Mouse (Mus musculus): ENCODE data around the gene Hpn. TPM values are rescaled to one million over a fixed set of nuclear protein-coding genes. Genes with fewer than 3 reads are reported as not detected.

Gene Hpn
- polyA plus RNA-seq, 1 experiment from 2014 or later, result 10.8 TPM

- Histone ChIP-seq H3K4me1 (ENCODE audit: insufficient read depth) (no peaks in the 10 kb centered on the region), H3K27me3 (ENCODE audit: insufficient read depth, low read length) (no peaks in the 10 kb centered on the region), H3K4me3 (ENCODE audit: low read depth, low read length) (no peak overlapping the region), H3K9me3 (ENCODE audit: low read depth, low read length) (no peaks in the 10 kb centered on the region), H3K9ac (no peak overlapping the region), H3K36me3 (ENCODE audit: insufficient read depth) (no peaks in the 10 kb centered on the region), H3K4me2 (no peak overlapping the region), H3K27ac (ENCODE audit: low read depth) (no peak overlapping the region)
- no peak for TF ChIP-seq CTCF (IDR thresholded peaks at IDR 0.05; ENCODE audit: low read depth)
- DNase-seq (no peak), ATAC-seq (ENCODE audit: insufficient read depth) (no peak)
Measured at GRCm38 (mm10) chr7:31082106-31082505, 33.0 kb downstream of the Hpn start.

GRCm38 (mm10) chr7:31081106-31081505 lies 34.0 kb downstream of the Hpn start:
- Histone ChIP-seq H3K27me3 (ENCODE audit: insufficient read depth, low read length) (no peaks in the 10 kb centered on the region), H3K4me2 (no peak overlapping the region), H3K4me1 (ENCODE audit: insufficient read depth) (no peaks in the 10 kb centered on the region), H3K27ac (ENCODE audit: low read depth) (no peak overlapping the region), H3K9ac (no peak overlapping the region), H3K4me3 (ENCODE audit: low read depth, low read length) (no peak overlapping the region), H3K9me3 (ENCODE audit: low read depth, low read length) (no peaks in the 10 kb centered on the region), H3K36me3 (ENCODE audit: insufficient read depth) (no peaks in the 10 kb centered on the region)
- ATAC-seq (ENCODE audit: insufficient read depth), result no peak
- no peak for DNase-seq
- no peak for TF ChIP-seq CTCF (IDR thresholded peaks at IDR 0.05; ENCODE audit: low read depth)
- WGBS, result 52% methylated on average over 1 of the region's 1 CpGs

GRCm38 (mm10) chr7:31080611-31081010 lies 34.5 kb downstream of the Hpn start:
- TF ChIP-seq CTCF (IDR thresholded peaks at IDR 0.05; ENCODE audit: low read depth), result no peak
- H3K27ac ChIP-seq (ENCODE audit: low read depth), result no peak overlapping the region
- H3K4me3 ChIP-seq (ENCODE audit: low read depth, low read length), result no peak overlapping the region
- 61% methylated on average over 3 of the region's 3 CpGs for WGBS
- no peak overlapping the region for H3K9ac ChIP-seq
- H3K4me2 ChIP-seq, result no peak overlapping the region
- DNase-seq, result no peak
- no peaks in the 10 kb centered on the region for H3K27me3 ChIP-seq (ENCODE audit: insufficient read depth, low read length)
- ATAC-seq (ENCODE audit: insufficient read depth), result no peak
- no peaks in the 10 kb centered on the region for H3K4me1 ChIP-seq (ENCODE audit: insufficient read depth)
- H3K36me3 ChIP-seq (ENCODE audit: insufficient read depth), result no peaks in the 10 kb centered on the region
- H3K9me3 ChIP-seq (ENCODE audit: low read depth, low read length), result no peaks in the 10 kb centered on the region

- Histone ChIP-seq H3K9ac (no peak overlapping the region), H3K36me3 (ENCODE audit: insufficient read depth) (no peaks in the 10 kb centered on the region), H3K27me3 (ENCODE audit: insufficient read depth, low read length) (no peaks in the 10 kb centered on the region), H3K4me1 (ENCODE audit: insufficient read depth) (no peaks in the 10 kb centered on the region), H3K27ac (ENCODE audit: low read depth) (no peak overlapping the region), H3K9me3 (ENCODE audit: low read depth, low read length) (no peaks in the 10 kb centered on the region), H3K4me2 (no peak overlapping the region), H3K4me3 (ENCODE audit: low read depth, low read length) (no peak overlapping the region)
- no peak for TF ChIP-seq CTCF (IDR thresholded peaks at IDR 0.05; ENCODE audit: low read depth)
- ATAC-seq (ENCODE audit: insufficient read depth) (no peak), DNase-seq (no peak)
- WGBS, result 78% methylated on average over 8 of the region's 8 CpGs
Measured at GRCm38 (mm10) chr7:31079670-31080069, 35.4 kb downstream of the Hpn start.

- ATAC-seq (ENCODE audit: insufficient read depth) (peak; percentile 50; the same call in 1 of the 2 replicates), DNase-seq (peak; percentile 87)
- Histone ChIP-seq H3K4me3 (ENCODE audit: low read depth, low read length) (no peak overlapping the region), H3K27me3 (ENCODE audit: insufficient read depth, low read length) (no peaks in the 10 kb centered on the region), H3K9ac (no peak overlapping the region), H3K36me3 (ENCODE audit: insufficient read depth) (no peaks in the 10 kb centered on the region), H3K4me2 (no peak overlapping the region), H3K9me3 (ENCODE audit: low read depth, low read length) (no peaks in the 10 kb centered on the region), H3K27ac (ENCODE audit: low read depth) (no peak overlapping the region), H3K4me1 (ENCODE audit: insufficient read depth) (no peaks in the 10 kb centered on the region)
- peak; percentile 93 for TF ChIP-seq CTCF (IDR thresholded peaks at IDR 0.05; ENCODE audit: low read depth)
- WGBS, result 43% methylated on average over 5 of the region's 5 CpGs
Measured at GRCm38 (mm10) chr7:31077885-31078445, 37.1 kb downstream of the Hpn start.

- no peaks in the 10 kb centered on the region for H3K36me3 ChIP-seq (ENCODE audit: insufficient read depth)
- no peak for TF ChIP-seq CTCF (IDR thresholded peaks at IDR 0.05; ENCODE audit: low read depth)
- H3K9me3 ChIP-seq (ENCODE audit: low read depth, low read length), result no peaks in the 10 kb centered on the region
- H3K4me1 ChIP-seq (ENCODE audit: insufficient read depth), result no peaks in the 10 kb centered on the region
- 42% methylated on average over 6 of the region's 6 CpGs for WGBS
- no peaks in the 10 kb centered on the region for H3K27me3 ChIP-seq (ENCODE audit: insufficient read depth, low read length)
- no peak overlapping the region for H3K27ac ChIP-seq (ENCODE audit: low read depth)
- H3K9ac ChIP-seq, result no peak overlapping the region
- H3K4me2 ChIP-seq, result no peak overlapping the region
- no peak overlapping the region for H3K4me3 ChIP-seq (ENCODE audit: low read depth, low read length)
- ATAC-seq (ENCODE audit: insufficient read depth), result peak; percentile 16; the same call in 1 of the 2 replicates
- DNase-seq, result no peak
Measured at GRCm38 (mm10) chr7:31077470-31077869, 37.6 kb downstream of the Hpn start.

GRCm38 (mm10) chr7:31076492-31076891 lies 38.6 kb downstream of the Hpn start, which contains the start of gene Fxyd3:
Fxyd3 (minus strand) TSS chr7:31076704.
- H3K27ac ChIP-seq (ENCODE audit: low read depth), result no peak within 1 kb of the TSS
- no peaks in the 10 kb centered on the region for H3K9me3 ChIP-seq (ENCODE audit: low read depth, low read length)
- H3K4me2 ChIP-seq, result peak within 1 kb of the TSS; percentile 23; the same call in 1 of the 2 replicates
- no peaks in the 10 kb centered on the region for H3K36me3 ChIP-seq (ENCODE audit: insufficient read depth)
- WGBS, result 39% methylated on average over 5 of the region's 5 CpGs
- no peaks in the 10 kb centered on the region for H3K27me3 ChIP-seq (ENCODE audit: insufficient read depth, low read length)
- no peak within 1 kb of the TSS; the same call in 1 of the 2 replicates for H3K9ac ChIP-seq
- DNase-seq (peak; percentile 41), ATAC-seq (ENCODE audit: insufficient read depth) (peak; percentile 72)
- 0 out of 2 replicates have a peak within 1 kb of the TSS, but pooled peaks have one; percentile 8 for H3K4me3 ChIP-seq (ENCODE audit: low read depth, low read length)
- H3K4me1 ChIP-seq (ENCODE audit: insufficient read depth), result no peaks in the 10 kb centered on the region
- no peak for TF ChIP-seq CTCF (IDR thresholded peaks at IDR 0.05; ENCODE audit: low read depth)
